Mouse (Mus musculus) testis, adult 2 months (tissue): ENCODE data around the gene Zdhhc12. TPM values are rescaled to one million over a fixed set of nuclear protein-coding genes. Genes with fewer than 3 reads are reported as not detected.

Experiments
- H3K27ac ChIP-seq: fragments of 200-500 bp; 2 replicates; pipeline ENCODE4 v1.5.1; 2012; ENCODE audit warnings: low read depth, low read length; ENCODE audit not compliant: control insufficient read depth, insufficient read depth
- H3K27me3 ChIP-seq: fragments of 200-500 bp; 2 replicates; pipeline ENCODE4 v1.6.1; 2012; ENCODE audit warnings: mild to moderate bottlenecking, low read length, moderate library complexity; ENCODE audit not compliant: control insufficient read depth, insufficient read depth
- H3K36me3 ChIP-seq: fragments of 200-500 bp; 2 replicates; pipeline ENCODE4 v1.6.1; 2012; ENCODE audit warnings: mild to moderate bottlenecking, low read length; ENCODE audit not compliant: control insufficient read depth, insufficient read depth
- H3K4me1 ChIP-seq: fragments of 200-500 bp; 2 replicates; pipeline ENCODE4 v1.6.1; 2012; ENCODE audit warnings: low read length; ENCODE audit not compliant: control insufficient read depth, insufficient read depth
- H3K4me3 ChIP-seq: fragments of 200-500 bp; 2 replicates; pipeline ENCODE4 v1.5.1; 2012; ENCODE audit warnings: low read depth, mild to moderate bottlenecking, low read length, moderate library complexity, mixed read lengths; ENCODE audit not compliant: control insufficient read depth
- CTCF ChIP-seq: fragments of 200-500 bp; IDR thresholded peaks from 2 replicates; pipeline ENCODE4 v1.5.1; 2012; ENCODE audit warnings: low read depth, mild to moderate bottlenecking, inconsistent platforms, low read length, moderate library complexity; ENCODE audit not compliant: control insufficient read depth, insufficient read depth, insufficient replicate concordance
- POLR2A ChIP-seq: fragments of 200-500 bp; IDR thresholded peaks from 2 replicates; pipeline ENCODE4 v1.6.1; 2012; ENCODE audit warnings: low read depth, mild to moderate bottlenecking, inconsistent platforms, low read length, moderate library complexity; ENCODE audit not compliant: control insufficient read depth
- polyA plus RNA-seq: library from polyadenylated mRNA; depleted of rRNA; stranded (reverse); fragments of >200 nt; gene quantifications from 2 replicates; pipeline ENCODE4 v1.2.3, GENCODE M21; 2012

Zdhhc12 gene
- polyA plus RNA-seq, 1 experiment, result 156 TPM

DNA sequence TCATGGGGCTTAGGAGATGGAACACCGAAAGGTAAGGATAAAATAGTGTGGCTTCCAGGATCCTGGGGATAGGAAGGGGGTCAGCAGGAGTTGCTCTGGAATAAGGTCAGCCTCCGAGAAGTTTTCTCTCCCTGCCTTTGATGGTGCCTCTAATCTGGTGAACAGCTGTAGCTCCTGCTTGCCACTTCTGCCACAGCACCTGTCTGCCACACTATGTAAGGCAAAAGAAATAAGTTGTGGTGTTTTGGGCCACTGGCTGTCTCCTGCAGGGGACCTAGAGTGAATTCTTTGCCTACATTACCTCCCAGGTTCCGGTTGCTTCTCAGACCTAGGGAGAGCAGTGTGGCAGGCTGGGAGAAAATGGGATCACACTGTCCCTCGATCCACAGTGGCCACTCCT, 14.7 kb downstream of the Zdhhc12 start:
- H3K36me3 ChIP-seq, result no peaks in the 10 kb centered on the region
- H3K27me3 ChIP-seq, result no peaks in the 10 kb centered on the region
- no peak overlapping the region for H3K4me3 ChIP-seq
- peak overlapping the region; percentile 68; the same call in 1 of the 2 replicates for H3K27ac ChIP-seq
- TF ChIP-seq CTCF (no peak), POLR2A (no peak)
- peaks cover 15% of the 10 kb centered on the region for H3K4me1 ChIP-seq

DNA sequence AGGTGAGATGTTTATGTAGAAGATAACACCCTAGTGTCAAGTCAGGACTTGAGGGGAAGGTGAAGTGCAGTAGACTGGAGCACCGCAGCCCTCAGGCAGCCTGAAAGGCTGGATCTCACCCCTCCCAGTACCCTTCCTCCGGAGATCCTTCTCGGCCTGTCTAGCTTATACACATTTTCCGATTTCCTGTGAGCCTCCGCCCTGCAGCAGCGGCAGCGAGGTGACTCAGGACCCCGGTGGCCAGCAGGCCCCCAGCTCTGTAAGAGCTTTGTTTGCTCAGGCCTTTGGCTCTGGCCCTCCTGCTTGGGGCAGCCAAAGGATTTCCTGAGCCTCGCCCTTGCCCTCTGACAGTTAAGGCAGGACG, 15.1 kb downstream of the Zdhhc12 start:
- Histone ChIP-seq H3K27ac (peak overlapping the region; percentile 68), H3K36me3 (no peaks in the 10 kb centered on the region), H3K4me3 (no peak overlapping the region), H3K4me1 (peaks cover 15% of the 10 kb centered on the region), H3K27me3 (no peaks in the 10 kb centered on the region)
- TF ChIP-seq POLR2A, result no peak
- no peak for TF ChIP-seq CTCF

DNA sequence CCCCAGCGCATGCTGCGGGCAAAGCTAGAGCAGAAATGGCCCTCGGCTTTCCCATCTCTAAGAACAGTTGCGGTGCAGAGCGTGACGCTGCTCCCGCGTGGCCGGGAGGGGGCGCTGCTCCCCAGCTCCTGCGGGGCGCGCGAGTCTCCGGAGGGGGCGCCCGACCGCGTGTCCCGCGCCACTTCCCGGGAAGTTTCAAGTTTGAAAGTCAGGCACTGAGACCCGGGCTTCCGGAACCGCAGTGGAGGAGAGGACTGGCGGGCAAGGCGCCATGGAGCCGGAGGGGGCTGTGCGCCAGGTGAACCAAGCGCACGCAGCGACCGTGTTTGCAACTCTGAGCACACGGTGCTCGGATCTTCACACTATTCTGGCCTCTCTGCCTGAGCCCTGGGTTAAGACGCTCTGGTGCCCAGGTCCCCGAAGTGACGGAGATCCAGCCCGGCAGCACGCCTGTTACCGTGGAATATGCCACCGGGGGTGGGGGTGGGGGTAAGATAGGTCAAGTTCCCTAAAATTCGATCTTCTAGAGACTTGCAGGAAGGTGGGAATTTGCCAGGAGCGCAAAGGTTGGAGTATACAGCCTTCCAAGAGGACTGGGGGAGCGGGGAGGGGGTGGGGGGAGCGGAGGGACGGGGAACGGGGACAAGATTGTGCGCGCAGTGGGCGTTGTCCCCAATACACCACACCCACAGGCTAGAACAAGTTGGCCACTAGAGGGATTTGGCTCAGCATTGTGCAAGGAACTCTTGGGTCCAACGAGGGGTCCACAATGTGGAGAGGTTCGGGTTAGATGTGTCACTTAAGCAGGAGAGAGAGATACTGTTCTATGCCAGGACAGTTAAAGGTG, 15.7 kb downstream of the Zdhhc12 start, which contains the start of gene Pkn3:
Pkn3 (plus strand) TSS at position 183 of the 847 bp plus-strand sequence.
- peaks cover 15% of the 10 kb centered on the region for H3K4me1 ChIP-seq
- TF ChIP-seq POLR2A (no peak), CTCF (peak; percentile 96)
- H3K36me3 ChIP-seq, result no peaks in the 10 kb centered on the region
- no peaks in the 10 kb centered on the region for H3K27me3 ChIP-seq
- H3K27ac ChIP-seq, result peak within 1 kb of the TSS; percentile 70
- H3K4me3 ChIP-seq, result peak within 1 kb of the TSS; percentile 69

DNA sequence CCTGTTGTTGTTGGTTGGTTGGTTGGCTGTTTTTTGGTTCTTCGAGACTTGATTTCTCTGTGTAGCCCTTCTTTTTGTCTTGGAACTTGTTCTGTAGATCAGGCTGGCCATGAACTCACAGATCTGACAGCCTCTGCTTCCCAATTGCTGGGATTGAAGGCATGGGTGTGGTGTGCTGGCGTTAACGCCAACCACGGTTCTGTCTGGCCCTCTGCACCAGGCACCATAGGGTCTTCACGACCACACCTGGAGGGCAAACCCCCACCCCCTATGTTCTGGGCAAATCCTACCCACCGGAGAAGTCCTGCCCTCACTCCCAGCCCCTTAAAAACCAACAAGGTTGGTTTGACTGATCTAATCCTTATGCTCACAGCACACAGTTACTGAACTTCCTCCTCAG, 16.5 kb downstream of the Zdhhc12 start:
- Histone ChIP-seq H3K4me3 (peak overlapping the region; percentile 69), H3K27me3 (no peaks in the 10 kb centered on the region), H3K36me3 (no peaks in the 10 kb centered on the region), H3K4me1 (peaks cover 15% of the 10 kb centered on the region), H3K27ac (peak overlapping the region; percentile 70)
- no peak for TF ChIP-seq CTCF
- no peak for TF ChIP-seq POLR2A

DNA sequence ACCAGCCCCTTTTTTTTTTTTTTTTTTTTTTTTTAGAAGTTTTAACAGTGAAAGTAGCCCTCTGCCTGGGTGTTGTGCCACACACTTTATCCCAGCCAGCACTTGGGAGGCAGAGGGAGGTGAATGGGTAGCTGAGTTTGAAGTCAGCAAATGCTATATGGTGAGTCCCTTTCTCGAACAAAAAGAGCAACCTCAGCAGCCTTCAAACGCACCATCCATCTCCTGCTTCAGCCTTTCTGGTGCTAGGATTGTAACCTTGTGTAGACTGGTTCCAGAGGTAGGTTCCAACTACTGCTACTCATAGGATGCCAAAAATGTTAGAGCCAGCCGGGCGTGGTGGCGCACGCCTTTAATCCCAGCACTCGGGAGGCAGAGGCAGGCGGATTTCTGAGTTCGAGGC, 17.0 kb downstream of the Zdhhc12 start:
- Histone ChIP-seq H3K27ac (no peak overlapping the region), H3K4me3 (no peak overlapping the region), H3K36me3 (no peaks in the 10 kb centered on the region), H3K27me3 (no peaks in the 10 kb centered on the region), H3K4me1 (peaks cover 15% of the 10 kb centered on the region)
- TF ChIP-seq CTCF (no peak), POLR2A (no peak)

DNA sequence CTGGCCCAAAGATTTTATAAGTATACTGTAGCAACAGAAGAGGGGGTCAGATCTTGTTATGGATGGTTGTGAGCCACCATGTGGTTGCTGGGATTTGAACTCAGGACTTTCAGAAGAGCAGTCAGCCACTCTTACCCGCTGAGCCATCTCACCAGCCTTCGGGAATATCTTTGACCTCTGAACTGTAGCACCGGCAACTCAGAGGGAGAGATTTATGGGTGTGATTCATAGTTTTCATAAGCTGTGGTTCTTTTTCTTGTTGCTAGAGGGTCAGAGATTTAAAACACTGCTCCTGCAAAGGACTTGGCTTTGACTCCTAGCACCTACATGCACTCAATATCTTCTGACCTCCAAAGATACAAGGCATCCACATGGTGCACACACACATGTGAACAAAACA, 17.8 kb downstream of the Zdhhc12 start:
- Histone ChIP-seq H3K36me3 (no peaks in the 10 kb centered on the region), H3K27ac (no peak overlapping the region)
- no peak for TF ChIP-seq POLR2A
- TF ChIP-seq CTCF, result no peak

DNA sequence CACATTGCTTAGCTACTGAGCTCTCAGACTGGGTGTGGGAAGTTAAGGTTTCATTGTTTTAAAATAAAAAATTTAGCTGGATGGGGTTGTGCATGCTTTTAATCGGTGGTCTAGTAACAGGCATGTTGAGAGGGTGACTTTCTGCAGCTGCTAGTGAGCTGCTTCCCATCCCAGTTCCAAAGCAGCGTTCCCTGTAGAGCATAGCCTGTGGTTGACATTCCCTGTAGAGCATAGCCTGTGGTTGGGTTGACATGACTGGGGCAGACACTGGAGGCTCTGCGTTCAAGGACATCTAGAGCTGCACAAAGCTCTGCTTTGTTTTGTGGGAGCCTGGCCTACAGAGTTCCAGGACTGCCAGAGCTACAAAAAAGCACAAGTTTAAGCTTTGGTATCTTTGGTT, 20.2 kb downstream of the Zdhhc12 start:
- Histone ChIP-seq H3K27ac (no peak overlapping the region), H3K4me1 (peaks cover 12% of the 10 kb centered on the region), H3K27me3 (no peaks in the 10 kb centered on the region), H3K4me3 (no peak overlapping the region), H3K36me3 (no peaks in the 10 kb centered on the region)
- TF ChIP-seq POLR2A, result no peak
- TF ChIP-seq CTCF, result no peak

More for the DNA sequence above, 17.8 kb downstream of the Zdhhc12 start:
- H3K4me1 ChIP-seq, result peaks cover 15% of the 10 kb centered on the region
- no peak overlapping the region for H3K4me3 ChIP-seq
- no peaks in the 10 kb centered on the region for H3K27me3 ChIP-seq

DNA sequence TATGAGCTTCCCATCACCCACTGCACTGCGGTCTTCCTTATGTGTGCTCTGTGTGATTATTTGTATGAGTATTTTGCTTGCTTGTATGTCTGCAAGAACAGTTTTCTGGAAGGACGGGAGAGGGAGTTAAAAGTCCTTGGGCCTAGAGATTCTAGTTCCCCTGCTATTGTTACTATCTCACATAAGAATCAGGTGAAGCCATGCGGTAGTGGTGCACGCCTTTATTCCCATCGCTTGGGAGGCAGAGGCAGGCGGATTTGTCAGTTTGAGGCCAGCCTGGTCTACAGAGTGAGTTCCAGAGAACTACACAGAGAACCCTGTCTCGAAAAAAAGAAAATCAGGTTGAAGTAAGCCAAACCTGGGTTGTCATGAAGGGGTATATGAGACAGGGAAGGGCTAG, 20.6 kb downstream of the Zdhhc12 start:
- H3K36me3 ChIP-seq, result no peaks in the 10 kb centered on the region
- H3K27ac ChIP-seq, result no peak overlapping the region
- no peaks in the 10 kb centered on the region for H3K27me3 ChIP-seq
- no peak overlapping the region for H3K4me3 ChIP-seq
- peaks cover 9% of the 10 kb centered on the region for H3K4me1 ChIP-seq
- no peak for TF ChIP-seq POLR2A
- no peak for TF ChIP-seq CTCF
